Mouse (Mus musculus): ENCODE measurements around the gene Tbc1d2. TPM values are rescaled to one million over a fixed set of nuclear protein-coding genes. Genes with fewer than 3 reads are reported as not detected.

Gene Tbc1d2
- 1 to 10 TPM; 1.6 to 1.8 TPM for total RNA-seq (2021)
- long read RNA-seq, experiment 1, full-length matches to known transcripts = 1 of 3 reads
- long read RNA-seq, experiment 1, partial matches to known transcripts = 1 of 3 reads
- long read RNA-seq, experiment 1, other reads (novel, unspliced or antisense) = 1 of 3 reads
- long read RNA-seq, experiment 2, full-length matches to known transcripts = 10 of 14 reads
- long read RNA-seq, experiment 2, partial matches to known transcripts = 3 of 14 reads
- long read RNA-seq, experiment 2, other reads (novel, unspliced or antisense) = 1 of 14 reads

DNA sequence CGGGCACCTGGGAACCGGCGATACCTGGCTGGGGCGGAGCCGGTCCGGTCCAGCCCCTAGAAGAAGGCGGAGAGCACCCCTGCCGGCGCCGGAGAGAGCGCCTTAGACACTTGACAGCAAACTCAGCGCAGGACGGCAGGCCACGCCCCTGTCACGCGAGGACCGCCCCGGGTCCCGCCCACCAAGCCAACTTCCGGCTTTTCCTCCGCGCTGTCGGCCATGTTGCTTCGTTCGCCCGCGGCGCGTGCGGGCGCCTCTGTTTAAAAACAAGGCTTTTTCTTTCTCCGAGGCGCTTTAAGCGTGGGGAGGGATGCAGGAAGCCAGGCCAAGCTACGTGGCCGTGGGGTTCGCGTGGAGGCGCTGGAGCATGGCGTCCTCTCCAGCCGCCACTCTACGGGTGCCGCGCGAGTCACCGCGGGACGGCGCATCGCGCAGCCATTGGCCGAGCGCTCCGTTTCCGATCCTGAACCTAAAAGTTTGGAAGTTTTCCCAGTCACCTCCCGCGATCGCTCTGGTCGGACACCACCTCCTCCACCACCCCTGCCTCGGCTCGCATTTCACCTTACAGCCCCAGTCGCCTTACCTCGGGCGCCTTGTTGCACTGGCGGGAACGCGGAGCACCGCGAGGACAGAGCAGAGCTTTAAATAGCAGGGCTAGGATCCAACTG, at the start of gene Tbc1d2:
TSS of gene Tbc1d2 (minus strand) at position 124 of the 668 bp plus-strand sequence.
- peak; percentile 90 to 93 for DNase-seq (ENCODE audit: low spot score in 2 of 2)

- DNase-seq (ENCODE audit: low spot score in 2 of 2) = no peak
Measured at GRCm38 (mm10) chr4:46696467-46696866, 46.5 kb upstream of the Tbc1d2 start.

DNA sequence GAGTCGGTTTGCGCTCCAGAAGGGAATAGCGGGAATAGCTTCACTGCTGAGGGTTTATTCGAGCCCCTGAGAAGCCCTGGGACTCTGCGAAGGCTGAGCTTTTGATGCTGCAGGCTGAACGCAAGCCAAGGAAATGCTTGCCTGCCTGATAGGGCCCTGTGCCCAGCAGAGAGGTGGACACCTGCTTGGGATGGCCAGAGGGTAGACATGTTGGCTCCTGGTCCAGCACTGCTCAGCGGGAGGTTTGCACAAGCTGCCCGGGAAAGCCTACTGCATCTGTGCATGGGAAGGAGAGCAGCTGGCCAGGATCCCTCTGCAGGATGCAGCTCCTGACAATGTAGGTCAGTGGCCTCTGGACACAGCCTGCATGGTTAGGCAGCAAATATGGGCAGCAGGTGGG, 40.6 kb upstream of the Tbc1d2 start:
- DNase-seq (ENCODE audit: low spot score in 2 of 2) = no peak

GRCm38 (mm10) chr4:46690023-46690420, 40.0 kb upstream of the Tbc1d2 start:
- no peak for DNase-seq (ENCODE audit: low spot score in 2 of 2)

- peak; percentile 52 to 59 for DNase-seq (ENCODE audit: low spot score in 2 of 2)
Measured at GRCm38 (mm10) chr4:46689397-46690022, 39.5 kb upstream of the Tbc1d2 start.

GRCm38 (mm10) chr4:46688213-46688832, 38.3 kb upstream of the Tbc1d2 start:
- DNase-seq (ENCODE audit: low spot score in 2 of 2) = no peak

DNA sequence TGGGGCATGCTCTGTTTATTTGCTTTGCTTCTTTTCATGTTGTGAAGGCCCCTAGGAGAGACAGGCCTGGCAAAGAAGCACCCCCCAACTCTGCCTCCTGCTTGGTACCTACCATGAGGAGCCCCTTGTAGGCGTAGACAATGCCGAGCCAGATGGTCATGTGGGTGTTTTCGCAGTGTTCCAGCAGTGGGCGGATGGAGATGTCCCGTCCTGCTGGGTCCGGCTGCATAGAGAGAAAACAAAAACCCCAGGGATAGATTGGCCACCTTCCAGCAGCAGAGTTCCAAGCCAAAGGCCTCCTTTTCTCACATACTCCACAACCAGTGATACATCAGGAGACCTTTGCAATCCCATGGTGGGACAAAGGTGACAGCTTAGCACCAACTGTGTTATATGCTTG, 34.2 kb upstream of the Tbc1d2 start:
- DNase-seq (ENCODE audit: low spot score in 2 of 2) = peak in 1 of 2 experiments; percentile 25

GRCm38 (mm10) chr4:46676646-46677045, 26.6 kb upstream of the Tbc1d2 start:
- no peak for DNase-seq (ENCODE audit: low spot score in 2 of 2)

DNA sequence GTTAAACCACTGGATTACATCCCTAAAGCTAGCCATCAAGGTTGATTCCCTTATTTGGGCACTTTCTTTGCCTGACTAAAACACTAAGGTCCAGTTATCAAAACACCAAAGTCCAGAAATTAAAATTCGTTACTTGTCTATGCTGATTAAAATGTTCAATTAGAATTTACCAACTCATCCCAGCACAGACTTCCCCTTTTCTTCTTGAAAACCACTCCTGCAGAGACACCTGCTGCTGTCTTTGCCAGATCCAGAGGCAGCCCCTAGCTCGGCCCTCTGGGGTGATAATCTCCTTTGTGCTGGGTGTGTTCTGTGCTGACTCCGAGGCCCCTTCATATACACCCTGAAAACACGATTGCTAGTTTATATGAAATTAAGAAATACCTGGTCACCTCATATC, 26.0 kb upstream of the Tbc1d2 start:
- no peak for DNase-seq (ENCODE audit: low spot score in 2 of 2)

DNA sequence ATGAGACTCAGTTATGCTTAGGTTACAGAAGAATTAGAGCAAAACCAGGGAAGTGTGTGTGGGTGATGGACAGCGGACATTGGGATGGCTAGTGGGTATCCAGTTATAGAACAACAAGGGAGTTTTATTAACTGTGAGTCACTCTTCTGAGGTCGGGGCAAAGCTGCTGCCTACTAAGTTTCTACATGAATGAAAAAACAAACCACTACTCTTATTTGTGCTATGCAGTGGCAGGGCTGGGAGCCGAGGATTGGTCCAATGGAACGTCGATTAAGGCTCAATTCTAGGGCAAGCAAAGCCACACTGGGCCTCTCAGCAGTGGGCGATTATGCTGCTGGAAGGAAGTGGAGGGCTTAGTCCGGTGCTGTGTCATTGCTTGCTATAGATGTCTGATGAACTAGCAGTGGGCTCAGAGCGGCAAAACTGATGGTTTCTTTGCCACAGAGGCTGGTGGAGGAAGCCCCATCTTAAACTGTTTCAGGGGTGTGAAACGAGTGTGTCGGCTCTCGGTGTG, 25.3 kb upstream of the Tbc1d2 start:
- DNase-seq (ENCODE audit: low spot score in 2 of 2) = no peak

DNA sequence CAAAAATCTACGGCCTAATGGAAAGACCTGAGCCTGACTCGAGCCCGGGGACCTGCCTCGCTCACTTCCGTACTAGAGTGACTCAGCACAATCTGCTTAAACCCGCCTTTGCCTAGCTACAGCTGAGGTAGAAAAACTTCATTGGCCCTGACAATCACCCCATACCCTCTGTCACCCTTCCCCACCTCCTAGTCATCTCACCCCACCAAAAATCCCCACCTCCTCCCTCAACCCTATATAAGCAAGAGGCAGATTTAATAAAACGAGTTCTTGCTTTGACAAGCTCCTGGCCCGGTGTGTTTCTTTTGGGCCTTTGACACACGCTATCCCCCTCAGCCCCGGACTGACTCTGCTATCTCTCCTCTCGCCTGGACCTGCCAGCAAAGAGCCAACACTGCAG, 18.6 kb upstream of the Tbc1d2 start:
- no peak for DNase-seq (ENCODE audit: low spot score in 2 of 2)

GRCm38 (mm10) chr4:46666420-46666819, 16.4 kb upstream of the Tbc1d2 start:
- no peak for DNase-seq (ENCODE audit: low spot score in 2 of 2)

GRCm38 (mm10) chr4:46665371-46665774, 15.4 kb upstream of the Tbc1d2 start:
- no peak for DNase-seq (ENCODE audit: low spot score in 2 of 2)

- peak; percentile 60 to 78 for DNase-seq (ENCODE audit: low spot score in 2 of 2)
Measured at GRCm38 (mm10) chr4:46664123-46665009, 14.4 kb upstream of the Tbc1d2 start.

GRCm38 (mm10) chr4:46661433-46661832, 11.4 kb upstream of the Tbc1d2 start:
- DNase-seq (ENCODE audit: low spot score in 2 of 2) = no peak

- DNase-seq (ENCODE audit: low spot score in 2 of 2) = no peak
Measured at GRCm38 (mm10) chr4:46658946-46659345, 8.9 kb upstream of the Tbc1d2 start.

DNA sequence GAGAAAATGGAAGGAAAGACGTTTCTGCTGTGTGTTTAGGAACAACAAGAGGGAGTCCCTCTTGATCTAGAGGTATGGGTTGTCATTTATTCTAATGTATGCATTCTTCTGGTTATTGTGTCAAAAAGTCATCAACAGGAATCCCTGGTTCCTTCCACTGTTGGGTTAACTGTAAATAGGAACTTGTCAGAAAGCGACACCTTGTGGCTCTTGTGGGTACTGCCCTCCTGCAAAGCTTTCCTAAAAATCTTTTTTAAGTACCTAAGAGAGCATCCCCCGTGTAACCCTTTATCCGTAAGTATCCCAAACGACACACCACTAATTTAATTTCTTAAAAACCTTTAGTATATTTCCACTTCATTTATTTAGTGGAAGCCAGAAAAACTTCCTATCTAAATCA, 7.1 kb upstream of the Tbc1d2 start:
- peak; percentile 39 to 70 for DNase-seq (ENCODE audit: low spot score in 2 of 2)

DNA sequence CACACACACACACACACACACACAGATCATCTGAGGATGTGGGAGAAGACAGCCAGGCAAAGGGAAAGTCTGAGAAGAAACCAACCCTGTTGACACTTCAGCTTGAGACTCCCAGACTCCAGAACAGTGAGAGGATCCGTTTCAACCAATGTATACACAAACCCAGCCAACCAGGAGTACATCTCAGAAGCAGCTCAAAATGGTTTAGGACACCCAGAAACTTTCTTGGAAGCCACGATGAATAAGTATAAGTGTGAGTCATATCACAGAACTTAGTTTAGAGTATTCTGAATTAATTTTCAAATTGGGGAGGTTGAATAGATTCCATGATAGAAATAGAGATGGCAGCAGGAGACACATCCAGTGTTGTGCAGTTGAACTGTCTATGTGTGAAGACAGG, 5.9 kb upstream of the Tbc1d2 start:
- no peak for DNase-seq (ENCODE audit: low spot score in 2 of 2)

GRCm38 (mm10) chr4:46655298-46655697, 5.3 kb upstream of the Tbc1d2 start:
- no peak for DNase-seq (ENCODE audit: low spot score in 2 of 2)

DNA sequence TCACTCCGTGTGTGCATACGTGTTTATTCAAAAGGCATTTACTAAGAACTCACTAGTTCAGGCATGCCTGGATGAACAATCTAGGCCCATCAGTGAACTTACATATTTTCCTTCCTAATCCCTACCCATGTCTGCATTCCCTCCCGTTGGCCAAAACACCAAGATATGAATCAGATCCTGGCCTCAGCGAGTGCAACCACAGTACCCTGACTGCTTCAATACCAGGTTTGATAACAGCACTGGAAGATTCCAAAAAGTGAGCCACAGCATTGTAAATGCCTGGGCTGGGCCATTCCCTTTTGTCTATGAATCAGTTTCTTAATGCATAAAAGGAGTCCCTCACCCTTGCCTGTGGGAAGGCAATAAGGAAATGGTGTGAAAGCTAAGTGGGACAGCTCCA, 848 bp downstream of the Tbc1d2 start:
- DNase-seq (ENCODE audit: low spot score in 2 of 2) = no peak

GRCm38 (mm10) chr4:46643676-46644112, 6.3 kb downstream of the Tbc1d2 start:
- no peak for DNase-seq (ENCODE audit: low spot score in 2 of 2)

All from gastrocnemius, postnatal 4 days (tissue).